ENCODE assay signal across 24 mouse cellular contexts in the genomic region with DNA sequence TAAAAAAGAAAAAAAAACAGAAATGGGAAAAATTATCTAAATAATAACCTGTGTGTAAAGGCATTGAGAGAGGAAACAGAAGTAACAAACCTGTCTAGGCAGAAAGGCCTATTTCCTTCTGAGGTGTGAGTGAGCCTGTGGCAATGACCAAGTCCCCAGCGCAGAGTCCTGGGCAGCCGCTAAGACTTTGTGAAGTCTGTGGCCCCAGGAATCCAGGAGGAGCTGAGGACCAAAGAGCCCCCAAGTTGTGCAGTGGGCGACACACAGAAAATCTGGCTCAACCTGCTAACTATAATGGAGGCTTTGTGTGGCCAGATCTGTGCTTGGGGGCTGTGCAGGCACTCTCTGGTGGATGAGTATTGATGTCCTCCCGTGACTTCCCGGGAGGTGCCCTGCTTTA. TPM values are rescaled to one million over a fixed set of nuclear protein-coding genes. Genes with fewer than 3 reads are reported as not detected.
A peak's percentile ranks its signal among the peaks of the same experiment; 100 is the strongest.
DNase-seq lines count a peak whose midpoint lies in the region; ATAC-seq and TF ChIP-seq lines count a peak whose summit lies in the region.
"Had no signal": no experiment of that assay in that cellular context is flagged by ENCODE, and none has a peak within 500 bp of the region (broad histone marks: within the 10 kb centered on the region; RNA-seq: fewer than 3 reads in every experiment).

No protein-coding gene starts in this region.

- peaks cover 97% of the 10 kb centered on the region for H3K27me3 ChIP-seq in limb, embryonic 11.5 days (ENCODE audit: control insufficient read depth, insufficient read depth, low read length)
- H3K27me3 ChIP-seq in limb, embryonic 10.5 days (ENCODE audit: low read depth, poor library complexity, severe bottlenecking), result peaks cover 100% of the 10 kb centered on the region
- peaks cover 11% of the 10 kb centered on the region for H3K27me3 ChIP-seq in spleen, adult 2 months (ENCODE audit: control insufficient read depth, insufficient read depth, low read length)
- H3K27me3 ChIP-seq in kidney, embryonic 14.5 days (ENCODE audit: control insufficient read depth, insufficient read depth, low read length), result peaks cover 98% of the 10 kb centered on the region

- no peak overlapping the region for H3K27ac ChIP-seq in limb, embryonic 11.5 days (replicated peaks; ENCODE audit: low read depth, low read length)
- H3K27ac ChIP-seq in limb, embryonic 10.5 days, result no peak overlapping the region
- 0 out of 2 replicates have a peak overlapping the region, but pooled peaks have one; percentile 15 for H3K27ac ChIP-seq in spleen, adult 2 months (ENCODE audit: insufficient read depth, low read length)
- no peak overlapping the region for H3K27ac ChIP-seq in kidney, embryonic 14.5 days (ENCODE audit: low read depth, low read length)
- H3K27ac ChIP-seq: embryonic facial prominence, embryonic 13.5 days; forebrain, embryonic 12.5 days; forebrain, embryonic 15.5 days; heart, embryonic 15.5 days; hindbrain, embryonic 10.5 days; hindbrain, embryonic 14.5 days had no signal

- no peak for TF ChIP-seq CTCF in spleen, adult 2 months (IDR thresholded peaks at IDR 0.05; ENCODE audit: extremely low read depth, insufficient read depth, insufficient read length, insufficient replicate concordance)

- H3K9ac ChIP-seq in limb, embryonic 11.5 days (ENCODE audit: low read length), result no peak overlapping the region
- H3K9ac ChIP-seq in kidney, embryonic 14.5 days (ENCODE audit: low read depth, low read length), result no peak overlapping the region
- H3K9ac ChIP-seq: embryonic facial prominence, embryonic 13.5 days; forebrain, embryonic 12.5 days; forebrain, embryonic 15.5 days; heart, embryonic 12.5 days; heart, embryonic 15.5 days; hindbrain, embryonic 14.5 days had no signal

- no peak for TF ChIP-seq POLR2A in spleen, adult 2 months (IDR thresholded peaks at IDR 0.05; ENCODE audit: low read depth, low read length)

- peaks cover 4% of the 10 kb centered on the region; the same call in 1 of the 2 replicates for H3K4me1 ChIP-seq in limb, embryonic 11.5 days (ENCODE audit: control insufficient read depth, insufficient read depth, low read length)
- peaks cover 20% of the 10 kb centered on the region for H3K4me1 ChIP-seq in limb, embryonic 10.5 days
- H3K4me1 ChIP-seq in spleen, adult 2 months (ENCODE audit: control insufficient read depth, insufficient read depth, insufficient read length), result no peaks in the 10 kb centered on the region
- no peaks in the 10 kb centered on the region for H3K4me1 ChIP-seq in kidney, embryonic 14.5 days (ENCODE audit: control insufficient read depth, insufficient read depth, low read length)
- H3K4me1 ChIP-seq: forebrain, embryonic 15.5 days had no signal

- 1% methylated on average over 5 of the region's 5 CpGs for WGBS in limb, embryonic 11.5 days
- whole genome bisulfite sequencing in limb, embryonic 10.5 days, result 2% methylated on average over 5 of the region's 5 CpGs
- WGBS in spleen, adult 2 months, result 16% methylated on average over 5 of the region's 5 CpGs
- WGBS in kidney, embryonic 14.5 days, result 3% methylated on average over 5 of the region's 5 CpGs

- H3K4me2 ChIP-seq in limb, embryonic 11.5 days (ENCODE audit: low read depth, severe bottlenecking), result no peak overlapping the region
- no peak overlapping the region for H3K4me2 ChIP-seq in kidney, embryonic 14.5 days (replicated peaks; ENCODE audit: low read depth, low read length)
- H3K4me2 ChIP-seq: embryonic facial prominence, embryonic 13.5 days; forebrain, embryonic 12.5 days; forebrain, embryonic 15.5 days; heart, embryonic 12.5 days; heart, embryonic 15.5 days; hindbrain, embryonic 14.5 days had no signal

- ATAC-seq in limb, embryonic 11.5 days (ENCODE audit: insufficient number of reproducible peaks, low FRiP score, low TSS enrichment, low read depth), result no peak
- ATAC-seq in kidney, embryonic 14.5 days (ENCODE audit: low FRiP score, low TSS enrichment), result no peak
- no peak for ATAC-seq in inflammation-experienced regulatory T-cells, adult 6 months
- ATAC-seq: forebrain, embryonic 15.5 days; Patski had no signal

- no peak overlapping the region for H3K4me3 ChIP-seq in limb, embryonic 11.5 days (ENCODE audit: low read depth, low read length)
- no peak overlapping the region for H3K4me3 ChIP-seq in limb, embryonic 10.5 days
- no peak overlapping the region for H3K4me3 ChIP-seq in spleen, adult 2 months (ENCODE audit: extremely low read depth, insufficient read depth, insufficient read length)
- H3K4me3 ChIP-seq in kidney, embryonic 14.5 days (ENCODE audit: low read length), result no peak overlapping the region
- H3K4me3 ChIP-seq: embryonic facial prominence, embryonic 13.5 days; erythroblast, embryonic 14.5 days; forebrain, embryonic 12.5 days; forebrain, embryonic 15.5 days; heart, embryonic 12.5 days; heart, embryonic 15.5 days; hindbrain, embryonic 10.5 days had no signal

- no peaks in the 10 kb centered on the region for H3K9me3 ChIP-seq in limb, embryonic 11.5 days (ENCODE audit: control insufficient read depth, low read length)
- no peaks in the 10 kb centered on the region for H3K9me3 ChIP-seq in limb, embryonic 10.5 days (replicated peaks)
- no peaks in the 10 kb centered on the region for H3K9me3 ChIP-seq in kidney, embryonic 14.5 days (ENCODE audit: control insufficient read depth, low read length)
- H3K9me3 ChIP-seq: embryonic facial prominence, embryonic 13.5 days; forebrain, embryonic 12.5 days; forebrain, embryonic 15.5 days; G1E; heart, embryonic 12.5 days; heart, embryonic 15.5 days; hindbrain, embryonic 10.5 days had no signal

- no peaks in the 10 kb centered on the region for H3K36me3 ChIP-seq in limb, embryonic 11.5 days (ENCODE audit: control insufficient read depth, insufficient read depth, low read length)
- no peaks in the 10 kb centered on the region for H3K36me3 ChIP-seq in limb, embryonic 10.5 days
- no peaks in the 10 kb centered on the region for H3K36me3 ChIP-seq in spleen, adult 2 months (ENCODE audit: control insufficient read depth, insufficient read depth, low read length)
- H3K36me3 ChIP-seq in kidney, embryonic 14.5 days (ENCODE audit: control insufficient read depth, insufficient read depth, low read length), result no peaks in the 10 kb centered on the region
- H3K36me3 ChIP-seq: embryonic facial prominence, embryonic 13.5 days; forebrain, embryonic 12.5 days; forebrain, embryonic 15.5 days; G1E; heart, embryonic 12.5 days; heart, embryonic 15.5 days; hindbrain, embryonic 10.5 days had no signal

- peak; percentile 33 for DNase-seq in embryo, embryonic 10.5 days (ENCODE audit: low spot score)
- DNase-seq in embryo, embryonic 10 days (ENCODE audit: low spot score), result no peak
- DNase-seq in limb, embryonic 11.5 days (ENCODE audit: low spot score), result peak; percentile 35
- DNase-seq in limb, embryonic 10.5 days (ENCODE audit: low spot score), result no peak
- DNase-seq in spleen, adult 2 months (ENCODE audit: low read depth in 1 of 2, low spot score in 2 of 2), result no peak
- DNase-seq in spleen, adult 18-20 months, result no peak
- DNase-seq: adrenal gland, postnatal 36 days; cerebellum, adult 18-20 months; cerebellum, adult 9-10 months; gastrocnemius, postnatal 25 days; heart, adult 18-20 months; heart, postnatal 36 days had no signal

RNA-seq across cellular contexts. Expression of gene Tlx1, which starts 9.0 kb away (rescaled TPM):
- 0.13 and 0.17 TPM in 2 replicates for polyA plus RNA-seq in limb, embryonic 11.5 days (2014; fragmentation: Nextera tagmentation; extraction: Ambion mirVana)
- polyA plus RNA-seq in limb, embryonic 10.5 days (2016; fragmentation: Nextera tagmentation; extraction: Ambion mirVana), result 0.15 and 0.36 TPM in 2 replicates
- 37.3 and 51.1 TPM in 2 replicates for polyA plus RNA-seq in spleen, adult 2 months (2012; rRNA removed)
- 0.26 TPM in 1 of 2 replicates, not detected in the other for polyA plus RNA-seq in kidney, embryonic 14.5 days (2014; fragmentation: Nextera tagmentation; extraction: Ambion mirVana)
- polyA plus RNA-seq in inflammation-experienced regulatory T-cells, adult 6 months (2017; shearing (Covaris generic)), result not detected
- polyA plus RNA-seq: erythroblast, embryonic 14.5 days; forebrain, embryonic 15.5 days; G1E; Patski had no signal

Comparison
In these comparisons a context has a peak if more than half of its experiments do, and no peak if none do; other contexts are left out.
1. DNase-seq: peak in embryo, embryonic 10.5 days (single experiment) and limb, embryonic 11.5 days (single experiment); none in embryo, embryonic 10 days (single experiment), limb, embryonic 10.5 days (single experiment), spleen, adult 2 months (0 of 2) and spleen, adult 18-20 months (0 of 2).
2. RNA of gene Tlx1, which starts 9.0 kb away (polyA plus RNA-seq): 37.3 to 51.1 TPM in spleen, adult 2 months; 0.15 to 0.36 TPM in limb, embryonic 10.5 days, 0.13 to 0.17 TPM in limb, embryonic 11.5 days, 0.26 TPM in kidney, embryonic 14.5 days and not detected in inflammation-experienced regulatory T-cells, adult 6 months; every median in the first group is over 10 times any median in the second.